Mouse (Mus musculus): ENCODE measurements at regions not wholly inside any gene's neighbourhood (a gene's known extent, or its start where the extent isn't known, plus 50 kb on each side); places are given as distances from the start of the nearest gene placed in this dataset.

DNA sequence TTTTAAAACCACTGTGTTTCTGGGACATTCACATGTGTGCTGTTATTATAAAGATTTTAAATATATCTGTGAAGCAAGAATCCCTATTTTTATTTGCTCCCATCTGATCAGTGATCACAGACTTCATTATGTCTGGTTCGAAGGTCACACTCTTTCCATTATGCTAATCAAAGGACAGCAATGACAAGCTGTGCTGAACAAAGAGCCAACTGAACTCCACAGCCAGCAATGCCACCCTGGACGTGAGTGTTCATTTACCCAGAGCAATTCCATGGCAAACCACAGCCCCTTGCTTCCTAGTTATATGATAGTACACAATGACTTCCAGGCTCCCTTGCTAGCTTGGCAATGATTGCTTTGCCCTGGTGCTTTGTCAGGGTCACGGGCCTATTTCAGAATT lies 55.6 kb upstream of the Ccdc190 start:
- DNase-seq (ENCODE audit: low read depth, low spot score), result no peak

- no peak for DNase-seq (ENCODE audit: low read depth, low spot score)
These were observed 59.8 kb upstream of the Ccdc190 start for GRCm38 (mm10) chr1:169868636-169869035.

DNA sequence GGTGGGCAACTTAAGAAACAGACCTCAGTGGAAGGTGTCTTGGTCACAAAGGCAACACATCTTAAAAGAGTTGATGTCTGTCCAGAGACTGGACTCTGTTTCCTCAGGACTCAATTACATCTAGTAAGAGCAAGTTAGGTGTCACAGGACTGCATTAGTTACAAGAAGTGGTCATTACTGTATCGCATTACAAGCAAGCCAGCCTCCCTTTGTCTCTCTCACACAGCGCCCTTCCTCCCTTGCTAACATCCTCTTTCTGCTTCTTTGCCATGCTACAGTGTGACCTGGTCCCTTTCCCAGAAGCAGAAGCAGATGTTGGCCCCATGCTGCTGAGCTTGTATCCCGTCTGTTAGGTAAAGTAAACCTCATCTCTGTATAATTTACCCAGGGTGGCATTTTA lies 61.0 kb upstream of the Ccdc190 start:
- DNase-seq (ENCODE audit: low read depth, low spot score), result no peak

- no peak for DNase-seq (ENCODE audit: low read depth, low spot score)
These were observed 61.6 kb upstream of the Ccdc190 start for GRCm38 (mm10) chr1:169866840-169867239.

DNA sequence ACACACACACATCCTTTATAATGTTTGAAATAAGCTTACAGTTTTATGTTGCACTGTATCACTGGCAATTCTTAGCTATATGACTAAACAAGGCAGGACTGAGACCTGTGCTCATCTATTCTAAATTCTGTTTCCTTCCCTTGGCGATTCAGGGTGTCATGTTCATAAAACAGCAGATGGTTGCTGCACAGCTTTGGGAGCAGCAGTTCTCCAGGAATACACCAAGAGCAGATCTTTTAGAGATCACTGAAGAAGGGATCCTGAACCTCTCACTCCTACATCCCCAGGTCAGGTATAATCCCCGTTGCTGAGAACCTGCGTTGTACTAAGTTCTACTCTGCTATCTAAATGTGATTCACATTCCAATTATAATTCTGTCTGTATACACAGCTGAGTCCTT lies 69.4 kb upstream of the Ccdc190 start:
- DNase-seq (ENCODE audit: low read depth, low spot score), result no peak

- DNase-seq (ENCODE audit: low read depth, low spot score), result peak; percentile 89
These were observed 76.8 kb upstream of the Ccdc190 start for GRCm38 (mm10) chr1:169851663-169852062.

DNA sequence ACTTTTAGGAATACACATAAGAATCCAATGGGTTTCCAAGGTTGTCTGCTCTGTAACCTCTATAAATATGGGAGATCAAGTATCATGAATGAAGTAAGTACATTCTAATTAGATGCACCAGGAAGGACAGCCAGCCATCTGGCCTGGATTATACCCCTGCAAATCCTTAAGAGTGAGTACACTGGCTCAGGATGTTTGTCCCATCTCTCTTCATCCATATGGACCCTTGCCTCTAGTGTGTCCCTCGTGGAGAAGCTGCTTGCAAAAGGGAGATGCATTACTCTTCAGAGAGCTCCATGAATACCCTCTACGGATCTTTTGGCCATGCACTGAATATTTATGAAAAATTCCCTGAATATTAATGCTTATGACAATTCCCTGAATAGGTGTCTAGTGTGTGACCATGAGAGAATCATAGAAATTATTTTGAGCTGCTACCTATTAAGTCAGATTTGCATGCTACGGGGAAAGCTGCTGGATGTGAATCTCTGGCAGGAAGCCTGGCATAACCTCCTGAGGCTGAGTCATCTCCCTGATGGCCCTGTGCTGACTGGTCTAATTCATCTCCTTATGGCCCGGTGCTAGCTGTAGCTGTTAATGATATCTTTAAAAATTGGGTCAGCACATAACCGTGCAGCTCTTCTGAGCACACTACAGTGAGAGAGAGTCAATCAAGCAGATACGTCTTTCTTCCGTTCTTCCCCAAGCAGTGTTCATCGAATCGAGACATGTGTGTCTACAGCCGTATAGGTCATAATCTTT lies 80.0 kb upstream of the Ccdc190 start:
- peak; percentile 91 for DNase-seq (ENCODE audit: low read depth, low spot score)

DNA sequence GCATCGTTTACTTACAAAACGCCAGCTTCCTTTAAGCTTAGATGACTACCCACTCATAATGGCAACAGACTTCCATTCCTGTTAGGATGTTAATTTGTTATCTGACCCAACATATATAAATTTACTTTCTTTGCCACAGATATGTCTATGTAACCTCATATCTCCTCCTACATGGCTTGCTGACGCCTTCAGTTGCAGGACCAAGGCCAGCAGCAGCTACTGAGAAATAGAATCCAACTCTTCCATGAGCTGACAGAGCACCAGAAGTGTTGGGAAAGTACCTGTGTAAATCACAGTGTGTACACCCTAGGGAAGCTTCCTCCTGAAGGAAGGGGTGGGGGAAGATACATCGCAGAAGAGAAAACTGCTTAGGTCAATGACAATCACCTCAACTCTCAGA lies 86.0 kb upstream of the Ccdc190 start:
- DNase-seq (ENCODE audit: low read depth, low spot score), result peak; percentile 32

- DNase-seq (ENCODE audit: low read depth, low spot score), result no peak
These were observed 87.5 kb upstream of the Ccdc190 start for GRCm38 (mm10) chr1:169840948-169841347.

- DNase-seq (ENCODE audit: low read depth, low spot score), result peak; percentile 80
These were observed 88.3 kb upstream of the Ccdc190 start for GRCm38 (mm10) chr1:169840056-169840728.

DNA sequence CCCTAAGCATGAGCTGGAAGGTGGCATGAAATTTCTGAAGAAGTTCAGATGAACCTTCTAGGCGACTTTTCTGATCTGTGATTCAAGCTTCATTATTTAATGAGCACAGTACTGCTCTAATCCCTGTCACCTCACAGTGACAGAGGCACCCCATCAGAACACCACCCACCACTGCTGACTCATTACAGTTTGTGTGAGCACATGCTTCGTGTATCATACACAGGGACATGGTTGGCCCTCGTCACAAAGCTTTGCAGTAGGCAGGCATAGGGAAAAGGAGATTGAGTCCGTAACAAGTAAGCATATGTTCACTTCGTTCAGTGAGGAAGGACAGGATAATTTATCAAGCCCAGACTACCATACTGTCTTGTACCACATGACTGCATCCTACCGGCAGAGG lies 85.9 kb upstream of the Rgs4 start:
- no peak for DNase-seq (ENCODE audit: low read depth, low spot score)

- peak; percentile 21 for DNase-seq (ENCODE audit: low read depth, low spot score)
These were observed 84.1 kb upstream of the Rgs4 start for GRCm38 (mm10) chr1:169831326-169832066.

GRCm38 (mm10) chr1:169830596-169830995 lies 83.2 kb upstream of the Rgs4 start:
- peak; percentile 42 for DNase-seq (ENCODE audit: low read depth, low spot score)

DNA sequence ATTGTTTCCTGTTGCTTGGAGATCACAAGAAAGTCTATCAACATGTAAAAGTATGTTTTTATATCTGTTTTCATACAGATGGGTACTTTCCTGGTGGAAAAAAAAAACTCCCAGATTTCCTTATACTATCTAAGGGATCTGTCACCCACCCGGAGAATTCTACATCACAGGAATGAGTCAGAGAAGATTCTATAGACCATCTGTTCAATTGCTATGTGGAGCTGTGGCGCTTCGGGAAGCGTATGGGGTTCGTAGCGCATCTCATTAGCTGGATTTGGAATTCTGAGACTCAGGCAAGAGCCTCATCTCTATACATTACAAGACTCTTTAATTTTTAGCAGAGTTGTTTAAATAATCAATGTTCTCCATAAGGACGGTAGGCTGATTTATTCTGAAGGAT lies 74.6 kb upstream of the Rgs4 start:
- no peak for DNase-seq (ENCODE audit: low read depth, low spot score)

GRCm38 (mm10) chr1:169819404-169819949 lies 72.0 kb upstream of the Rgs4 start:
- no peak for DNase-seq (ENCODE audit: low read depth, low spot score)

DNA sequence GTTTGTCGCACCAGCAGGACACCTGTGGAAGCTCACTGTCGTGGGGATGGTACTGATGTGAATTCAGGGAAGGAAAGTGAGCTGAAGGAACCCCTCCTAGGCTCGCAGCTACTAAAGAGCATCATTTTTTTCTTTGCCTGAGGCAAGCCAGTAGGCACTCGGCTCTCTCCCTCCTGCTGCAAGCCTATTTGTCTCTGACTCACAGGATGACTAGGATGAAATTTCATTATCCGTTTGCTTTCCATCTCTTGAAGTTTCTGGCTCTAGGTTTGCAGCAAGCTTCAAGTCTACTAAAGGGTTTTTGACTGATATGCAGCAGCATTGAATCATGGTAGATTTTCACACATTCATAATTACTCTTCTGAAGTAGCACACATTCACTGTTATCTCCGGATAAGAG lies 69.5 kb upstream of the Rgs4 start:
- peak; percentile 77 for DNase-seq (ENCODE audit: low read depth, low spot score)

- no peak for DNase-seq (ENCODE audit: low read depth, low spot score)
These were observed 65.2 kb upstream of the Rgs4 start for GRCm38 (mm10) chr1:169812512-169813101.

GRCm38 (mm10) chr1:169803428-169804138 lies 56.1 kb upstream of the Rgs4 start:
- DNase-seq (ENCODE audit: low read depth, low spot score), result no peak

DNA sequence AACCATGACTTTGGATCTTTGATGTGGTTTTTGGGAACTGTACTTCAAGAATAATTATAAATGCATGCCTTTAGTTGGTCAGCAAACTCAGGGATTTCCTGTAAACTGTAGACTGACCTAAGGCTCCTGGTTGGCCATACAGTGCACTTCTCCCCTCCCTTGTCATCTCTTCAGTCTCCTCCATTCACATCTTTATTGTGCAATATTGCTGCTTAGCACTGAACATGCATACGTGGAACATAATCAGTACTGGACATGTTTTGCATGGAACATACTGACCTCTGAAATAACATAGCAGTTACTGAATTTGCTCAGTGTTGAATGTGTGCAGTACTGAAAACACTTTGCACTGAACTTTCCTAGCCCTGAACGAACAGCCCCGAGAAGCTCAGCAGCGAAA lies 55.4 kb upstream of the Rgs4 start:
- DNase-seq (ENCODE audit: low read depth, low spot score), result no peak

GRCm38 (mm10) chr1:169802053-169802830 lies 54.8 kb upstream of the Rgs4 start:
- no peak for DNase-seq (ENCODE audit: low read depth, low spot score)

Measured in 3T3-L1 (cell line).